Mouse (Mus musculus) liver, adult 2 months (tissue): ENCODE measurements around the gene Slc12a8.

ENCODE experiments used
- CTCF ChIP-seq: fragments of 200-500 bp; IDR thresholded peaks from 2 replicates; pipeline ENCODE4 v1.5.1; 2011; ENCODE audit warnings: low read depth, low read length, control low read depth
- POLR2A ChIP-seq: fragments of 200-500 bp; IDR thresholded peaks from 2 replicates; pipeline ENCODE4 v1.6.1; 2011; ENCODE audit warnings: low read length, control low read depth; ENCODE audit not compliant: insufficient read depth; ENCODE audit errors: extremely low read depth

- TF ChIP-seq POLR2A (no peak), CTCF (no peak)
Observed at GRCm38 (mm10) chr16:33568269-33569016, 51.3 kb downstream of the Slc12a8 start.
